Mouse (Mus musculus): ENCODE data around the gene Thsd1. TPM values are rescaled to one million over a fixed set of nuclear protein-coding genes. Genes with fewer than 3 reads are reported as not detected.

Thsd1 gene
- polyA plus RNA-seq (2012; rRNA removed) = 4.5 and 5.2 TPM in 2 replicates

DNA sequence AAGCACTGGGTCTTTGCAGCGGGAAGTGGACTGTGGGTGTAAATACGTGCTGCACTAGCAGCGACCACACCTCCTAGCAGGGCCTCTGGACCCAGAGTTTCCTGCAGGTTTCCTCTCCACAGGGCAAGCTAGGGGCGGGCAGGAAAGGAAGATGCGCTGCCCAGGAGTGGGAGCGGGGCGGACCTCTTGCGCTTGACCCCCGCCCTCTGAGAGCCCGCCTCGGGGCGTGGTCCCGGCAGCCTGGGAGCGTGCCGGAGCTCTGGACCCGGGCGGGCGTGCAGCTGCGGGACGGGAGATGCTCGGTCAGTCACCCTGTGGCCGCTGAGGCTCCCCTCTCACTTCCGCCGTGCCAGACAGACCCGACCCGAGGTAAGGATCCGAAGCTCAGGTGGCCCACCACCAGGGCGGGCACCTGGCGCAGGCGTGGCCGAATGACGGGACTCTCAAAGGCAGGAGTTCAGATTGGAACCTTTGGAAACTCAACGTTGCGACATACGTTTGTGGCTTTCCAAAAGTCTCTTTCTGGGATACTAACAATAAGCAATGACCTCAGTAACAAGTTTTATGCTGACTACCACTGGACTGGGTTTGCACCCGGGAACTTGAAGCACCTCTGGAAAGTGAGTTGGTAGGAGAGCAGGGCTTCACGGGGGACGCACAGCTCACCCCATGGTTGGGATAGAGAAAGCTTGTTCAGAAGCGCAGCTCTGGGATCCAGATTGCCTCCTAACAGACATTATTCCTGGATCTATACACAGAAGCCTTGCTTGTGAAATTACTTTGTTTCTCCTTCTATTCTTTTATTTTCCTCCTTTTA lies at the start of gene Thsd1:
Gene Thsd1, plus strand, starts transcription at position 253 of the 817 bp plus-strand sequence.
- Histone ChIP-seq H3K4me3 (replicated peaks; ENCODE audit: insufficient read depth, low read depth, low read length) (peak within 1 kb of the TSS; percentile 42), H3K4me1 (ENCODE audit: control insufficient read depth, insufficient read depth, low read length) (no peaks in the 10 kb centered on the region), H3K27me3 (ENCODE audit: control insufficient read depth, insufficient read depth, low read length) (no peaks in the 10 kb centered on the region; the same call in 1 of the 2 replicates), H3K27ac (ENCODE audit: insufficient read depth, low read length) (no peak within 1 kb of the TSS)
- WGBS = 2% methylated on average over 39 of the region's 39 CpGs
- DNase-seq = peak in 1 of 2 experiments; percentile 9
- TF ChIP-seq CTCF (IDR thresholded peaks at IDR 0.05; ENCODE audit: borderline replicate concordance, insufficient read depth, low read depth, low read length) (no peak), POLR2A (IDR thresholded peaks at IDR 0.05; ENCODE audit: borderline replicate concordance, insufficient read depth, low read length) (no peak)

DNA sequence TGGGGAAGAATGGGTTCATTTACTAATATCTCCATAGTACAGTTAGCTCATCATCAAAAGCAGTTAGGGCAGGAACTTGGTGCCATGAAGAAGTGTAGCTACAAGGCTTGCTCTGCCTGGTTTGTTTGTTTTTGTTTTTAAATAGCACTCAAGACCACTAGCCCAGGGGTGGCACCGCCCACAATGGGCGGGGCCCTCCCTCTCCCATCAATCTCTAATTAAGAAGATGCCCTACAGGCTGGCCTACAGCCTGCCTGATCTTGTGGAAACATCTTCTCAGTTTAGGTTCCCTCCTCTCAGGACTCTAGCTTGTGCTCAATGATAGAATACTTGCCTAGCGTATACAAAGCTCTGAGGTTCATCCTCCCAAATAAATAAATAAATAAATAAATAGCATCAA lies 42.2 kb upstream of the Thsd1 start:
- TF ChIP-seq CTCF (IDR thresholded peaks at IDR 0.05; ENCODE audit: borderline replicate concordance, insufficient read depth, low read depth, low read length) = no peak
- no peak for TF ChIP-seq POLR2A (IDR thresholded peaks at IDR 0.05; ENCODE audit: borderline replicate concordance, insufficient read depth, low read length)
- Histone ChIP-seq H3K4me3 (replicated peaks; ENCODE audit: insufficient read depth, low read depth, low read length) (no peak overlapping the region), H3K27ac (ENCODE audit: insufficient read depth, low read length) (no peak overlapping the region), H3K27me3 (ENCODE audit: control insufficient read depth, insufficient read depth, low read length) (no peaks in the 10 kb centered on the region), H3K4me1 (ENCODE audit: control insufficient read depth, insufficient read depth, low read length) (no peaks in the 10 kb centered on the region)
- 2% methylated on average over 3 of the region's 3 CpGs for WGBS
- DNase-seq = no peak

DNA sequence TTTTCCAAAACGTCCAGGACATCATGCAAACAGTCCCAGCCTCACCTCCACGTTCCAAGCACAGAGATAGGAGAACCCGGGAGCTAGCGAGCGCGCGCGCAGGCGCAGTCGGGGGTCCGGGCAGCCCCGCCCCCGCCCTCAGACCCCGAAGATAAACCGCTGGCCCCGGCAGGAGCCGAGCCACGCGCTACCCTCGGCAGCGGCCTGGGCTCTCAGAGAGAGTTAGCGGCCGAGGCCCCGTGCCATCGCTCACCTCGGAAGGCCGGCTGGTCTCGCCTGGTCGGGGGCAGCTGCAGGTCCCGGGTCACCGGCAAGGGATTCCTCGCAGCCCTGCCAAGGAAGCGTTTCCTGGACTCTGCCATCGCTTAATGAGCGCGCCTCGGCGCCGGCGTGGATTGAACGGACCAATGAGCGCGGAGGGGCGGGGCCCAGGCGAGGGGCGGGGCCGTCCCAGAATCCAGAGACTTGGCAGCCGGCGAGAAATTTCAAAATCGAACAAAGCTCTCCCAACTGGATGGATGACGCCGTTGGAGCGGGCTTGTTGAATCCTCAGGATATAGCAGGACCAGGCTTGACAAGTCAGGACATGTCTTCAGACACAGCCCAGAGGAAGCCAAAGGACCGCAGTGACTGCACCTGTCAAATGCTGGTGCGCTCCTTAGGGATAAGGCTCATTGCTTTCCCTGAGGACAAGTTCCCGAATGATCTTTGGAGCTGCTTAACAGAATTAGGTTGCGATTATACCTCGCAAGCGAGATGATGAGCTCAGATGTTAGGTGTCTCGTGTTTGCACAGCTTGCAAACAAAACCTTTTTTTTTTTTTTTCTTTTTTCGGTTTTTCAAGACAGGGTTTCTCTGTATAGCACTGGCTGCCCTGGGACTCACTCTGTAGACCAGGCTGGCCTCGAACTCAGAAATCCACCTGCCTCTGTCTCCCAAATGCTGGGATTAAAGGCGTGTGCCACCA lies 41.4 kb upstream of the Thsd1 start, which contains the start of gene Ckap2:
Gene Ckap2, minus strand, starts transcription at position 389 of the 967 bp plus-strand sequence.
- Histone ChIP-seq H3K27ac (ENCODE audit: insufficient read depth, low read length) (no peak within 1 kb of the TSS), H3K4me1 (ENCODE audit: control insufficient read depth, insufficient read depth, low read length) (no peaks in the 10 kb centered on the region), H3K27me3 (ENCODE audit: control insufficient read depth, insufficient read depth, low read length) (no peaks in the 10 kb centered on the region), H3K4me3 (replicated peaks; ENCODE audit: insufficient read depth, low read depth, low read length) (peak within 1 kb of the TSS; percentile 96)
- DNase-seq = peak; percentile 84 to 86
- TF ChIP-seq CTCF (IDR thresholded peaks at IDR 0.05; ENCODE audit: borderline replicate concordance, insufficient read depth, low read depth, low read length) = no peak
- TF ChIP-seq POLR2A (IDR thresholded peaks at IDR 0.05; ENCODE audit: borderline replicate concordance, insufficient read depth, low read length) = no peak
- WGBS = 2% methylated on average over 63 of the region's 63 CpGs

DNA sequence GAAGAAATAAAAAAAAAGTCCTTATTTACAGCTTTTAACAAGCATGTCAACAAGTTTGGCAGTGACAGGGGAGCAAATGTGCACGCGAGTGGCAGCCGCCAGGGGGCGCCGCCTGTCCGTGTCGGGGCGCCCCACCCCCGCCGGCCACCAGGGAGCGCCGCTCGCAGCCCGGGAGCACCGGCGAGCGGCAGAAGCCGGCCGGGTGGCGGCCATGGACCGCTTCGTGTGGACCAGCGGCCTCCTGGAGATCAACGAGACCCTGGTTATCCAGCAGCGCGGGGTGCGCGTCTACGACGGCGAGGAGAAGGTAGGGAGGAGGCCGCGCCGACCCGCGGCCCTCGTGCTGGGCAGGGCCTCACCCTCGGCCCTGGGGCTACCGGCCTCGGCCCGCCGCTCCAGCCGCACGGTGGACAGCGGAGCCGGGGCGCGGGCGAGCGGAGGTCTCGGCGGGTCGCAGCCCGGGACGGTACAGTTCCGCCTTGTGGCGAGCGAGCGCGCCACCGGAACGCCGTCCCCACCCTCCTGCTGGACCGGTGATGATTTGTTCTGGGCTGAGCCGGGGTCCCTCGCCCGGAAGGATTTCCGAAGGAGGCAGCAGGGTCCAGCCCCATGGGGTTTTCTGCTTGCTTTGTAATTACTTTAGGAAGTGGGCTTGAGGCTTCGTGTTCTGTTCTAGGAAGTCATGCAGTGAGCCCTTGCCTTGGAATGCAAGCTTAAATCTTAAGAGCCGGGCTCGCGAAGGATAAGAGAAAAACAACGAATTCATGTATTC lies 34.3 kb upstream of the Thsd1 start, which contains the start of gene Vps36:
Gene Vps36, plus strand, starts transcription at position 150 of the 772 bp plus-strand sequence.
- DNase-seq = peak; percentile 87 to 93
- peak within 1 kb of the TSS; percentile 90 for H3K4me3 ChIP-seq (replicated peaks; ENCODE audit: insufficient read depth, low read depth, low read length)
- TF ChIP-seq POLR2A (IDR thresholded peaks at IDR 0.05; ENCODE audit: borderline replicate concordance, insufficient read depth, low read length) = peak; percentile 59; the same call in 1 of the 2 replicates
- TF ChIP-seq CTCF (IDR thresholded peaks at IDR 0.05; ENCODE audit: borderline replicate concordance, insufficient read depth, low read depth, low read length) = peak; percentile 86
- no peaks in the 10 kb centered on the region for H3K27me3 ChIP-seq (ENCODE audit: control insufficient read depth, insufficient read depth, low read length)
- H3K27ac ChIP-seq (ENCODE audit: insufficient read depth, low read length) = peak within 1 kb of the TSS; percentile 99
- under 1% methylated on average over 73 of the region's 73 CpGs for WGBS
- H3K4me1 ChIP-seq (ENCODE audit: control insufficient read depth, insufficient read depth, low read length) = peaks cover 6% of the 10 kb centered on the region; the same call in 1 of the 2 replicates

DNA sequence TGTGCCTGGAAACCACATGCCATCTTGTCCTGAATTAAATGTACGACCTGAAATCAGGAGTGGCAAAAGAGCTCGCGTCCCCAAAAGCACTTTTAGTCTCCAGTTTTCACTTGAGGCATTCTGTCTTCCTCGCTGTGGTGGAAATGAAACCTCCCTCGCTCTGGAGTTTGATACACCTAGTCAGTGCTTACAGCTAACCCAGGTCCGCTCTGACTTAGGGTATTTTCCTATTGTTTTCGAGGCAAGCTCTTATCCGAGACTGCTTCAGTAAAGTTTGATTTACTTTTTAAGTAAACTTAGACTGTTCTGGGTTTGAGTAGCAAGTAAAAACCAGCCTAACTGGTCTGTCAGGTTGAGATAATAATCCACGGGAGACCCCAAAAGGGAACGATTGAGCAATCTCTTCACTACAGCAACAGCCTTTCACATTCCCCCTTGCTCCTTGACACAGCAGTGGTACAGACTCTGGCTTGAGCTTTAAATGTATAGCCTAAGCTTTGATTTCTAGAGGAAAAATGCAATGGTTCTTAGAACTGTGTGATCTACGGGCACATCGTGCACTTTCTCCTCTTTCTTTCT lies 33.6 kb upstream of the Thsd1 start:
- Histone ChIP-seq H3K4me3 (replicated peaks; ENCODE audit: insufficient read depth, low read depth, low read length) (peak overlapping the region; percentile 90), H3K4me1 (ENCODE audit: control insufficient read depth, insufficient read depth, low read length) (peaks cover 6% of the 10 kb centered on the region; the same call in 1 of the 2 replicates), H3K27me3 (ENCODE audit: control insufficient read depth, insufficient read depth, low read length) (no peaks in the 10 kb centered on the region), H3K27ac (ENCODE audit: insufficient read depth, low read length) (peak overlapping the region; percentile 99)
- no peak for DNase-seq
- no peak for TF ChIP-seq CTCF (IDR thresholded peaks at IDR 0.05; ENCODE audit: borderline replicate concordance, insufficient read depth, low read depth, low read length)
- TF ChIP-seq POLR2A (IDR thresholded peaks at IDR 0.05; ENCODE audit: borderline replicate concordance, insufficient read depth, low read length) = no peak
- WGBS = 12% methylated on average over 12 of the region's 12 CpGs

DNA sequence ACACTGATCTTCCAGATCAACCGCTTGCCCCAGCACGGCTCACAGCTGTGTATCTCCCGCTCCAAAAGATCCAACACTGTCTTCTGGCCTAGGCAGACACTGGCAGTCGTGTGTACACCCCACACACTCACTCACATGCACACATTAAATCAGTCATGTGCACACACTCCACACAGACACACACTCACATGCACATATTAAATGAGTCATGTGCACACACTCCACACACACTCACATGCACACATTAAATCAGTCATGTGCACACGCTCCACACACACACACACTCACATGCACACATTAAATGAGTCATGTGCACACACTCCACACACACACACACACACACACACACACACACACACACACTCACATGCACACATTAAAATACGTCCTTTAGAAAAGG lies 29.2 kb upstream of the Thsd1 start:
- H3K4me1 ChIP-seq (ENCODE audit: control insufficient read depth, insufficient read depth, low read length) = peaks cover 6% of the 10 kb centered on the region; the same call in 1 of the 2 replicates
- no peak for TF ChIP-seq CTCF (IDR thresholded peaks at IDR 0.05; ENCODE audit: borderline replicate concordance, insufficient read depth, low read depth, low read length)
- no peak for TF ChIP-seq POLR2A (IDR thresholded peaks at IDR 0.05; ENCODE audit: borderline replicate concordance, insufficient read depth, low read length)
- no peak overlapping the region for H3K4me3 ChIP-seq (replicated peaks; ENCODE audit: insufficient read depth, low read depth, low read length)
- H3K27me3 ChIP-seq (ENCODE audit: control insufficient read depth, insufficient read depth, low read length) = no peaks in the 10 kb centered on the region
- H3K27ac ChIP-seq (ENCODE audit: insufficient read depth, low read length) = no peak overlapping the region
- DNase-seq = no peak
- 67% methylated on average over 6 of the region's 6 CpGs for whole genome bisulfite sequencing

Data from cerebellum, adult 2 months (tissue).